Mouse (Mus musculus): ENCODE results near the gene Fam124a.

DNA sequence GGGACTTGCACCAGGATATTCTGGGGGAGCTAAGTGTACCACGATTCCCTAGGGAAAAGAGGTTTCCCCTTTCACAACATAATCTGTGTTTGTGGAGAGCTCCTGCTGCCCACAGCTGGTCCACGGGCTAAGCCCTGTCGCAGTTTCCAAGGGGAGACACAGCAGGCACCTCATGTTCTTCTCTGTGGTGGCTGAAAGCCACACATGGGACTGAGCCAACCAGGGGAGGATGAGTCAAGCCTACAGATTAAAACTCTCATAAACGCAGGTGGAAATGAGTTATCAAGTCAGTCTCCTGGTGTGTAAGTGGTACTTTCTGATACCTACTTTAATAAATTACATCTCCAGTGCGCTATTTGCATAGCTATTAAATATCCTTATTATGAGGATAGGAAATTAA, 19.4 kb upstream of the Fam124a start:
- TF ChIP-seq MAX (IDR thresholded peaks at IDR 0.05) (no peak), CTCF (IDR thresholded peaks at IDR 0.05; ENCODE audit: control insufficient read depth, insufficient read depth, insufficient read length) (no peak), FOSL1 (IDR thresholded peaks at IDR 0.05; ENCODE audit: insufficient read depth, low read length, poor library complexity, severe bottlenecking) (no peak), USF1 (IDR thresholded peaks at IDR 0.05; ENCODE audit: low read depth) (no peak), MYOG (IDR thresholded peaks at IDR 0.05; ENCODE audit: control insufficient read depth, extremely low read depth, insufficient read length) (no peak)

Data from C2C12 (cell line).